Mouse (Mus musculus): ENCODE results near the gene Lpp. TPM values are rescaled to one million over a fixed set of nuclear protein-coding genes. Genes with fewer than 3 reads are reported as not detected.

The Lpp gene
- total and polyA plus RNA-seq, 3 experiments, result not detected

GRCm38 (mm10) chr16:24391901-24392300 is 1.4 kb upstream of the Lpp start:
- Histone ChIP-seq H3K79me2 (ENCODE audit: control insufficient read depth, insufficient read depth, low read length, poor library complexity) (no peaks in the 10 kb centered on the region), H3K4me1 (ENCODE audit: control insufficient read depth in 1 of 2, insufficient read depth in 2 of 2, low read length in 2 of 2) (no peaks in the 10 kb centered on the region), H3K27me3 (ENCODE audit: control insufficient read depth in 1 of 2, insufficient read depth in 2 of 2, low read length in 2 of 2) (no peaks in the 10 kb centered on the region), H3K36me3 (ENCODE audit: control insufficient read depth in 1 of 2, insufficient read depth in 2 of 2, low read length in 2 of 2) (no peaks in the 10 kb centered on the region), H3K4me3 (ENCODE audit: control insufficient read depth in 1 of 2, insufficient read depth in 1 of 2, low read depth in 2 of 2, low read length in 2 of 2) (no peak overlapping the region), H3K9ac (ENCODE audit: control insufficient read depth, low read depth, low read length, poor library complexity, severe bottlenecking) (no peak overlapping the region), H3K9me3 (replicated peaks; ENCODE audit: insufficient read depth, low read length) (no peaks in the 10 kb centered on the region), H3K27ac (ENCODE audit: control insufficient read depth, low read depth, low read length) (no peak overlapping the region)
- no peak for DNase-seq (ENCODE audit: low read depth, low spot score)
- TF ChIP-seq ETS1 (IDR thresholded peaks at IDR 0.05; ENCODE audit: low read depth, low read length), result no peak
- no peak for TF ChIP-seq POLR2AphosphoS5 (IDR thresholded peaks at IDR 0.05; ENCODE audit: borderline replicate concordance, low read depth, low read length)
- no peak for TF ChIP-seq SIN3A (IDR thresholded peaks at IDR 0.05; ENCODE audit: low read length)
- TF ChIP-seq NELFE (IDR thresholded peaks at IDR 0.05; ENCODE audit: low read depth, low read length), result no peak
- no peak for TF ChIP-seq UBTF (IDR thresholded peaks at IDR 0.05; ENCODE audit: borderline replicate concordance, insufficient read depth, low read depth, low read length)
- no peak for TF ChIP-seq MAFK (IDR thresholded peaks at IDR 0.05; ENCODE audit: borderline replicate concordance, low read depth, low read length)
- no peak for TF ChIP-seq MEF2A (IDR thresholded peaks at IDR 0.05; ENCODE audit: extremely low read depth, insufficient replicate concordance, low read depth, low read length, poor library complexity, severe bottlenecking)
- TF ChIP-seq CHD1 (IDR thresholded peaks at IDR 0.05; ENCODE audit: low read depth, low read length), result no peak
- TF ChIP-seq TCF12 (IDR thresholded peaks at IDR 0.05; ENCODE audit: low read depth, low read length), result no peak
- no peak for TF ChIP-seq POLR2AphosphoS2 (IDR thresholded peaks at IDR 0.05; ENCODE audit: low read length)
- TF ChIP-seq TAL1 (IDR thresholded peaks at IDR 0.05; ENCODE audit: low read length), result no peak
- no peak for TF ChIP-seq RAD21 (IDR thresholded peaks at IDR 0.05; ENCODE audit: low read depth, low read length)
- TF ChIP-seq USF2 (IDR thresholded peaks at IDR 0.05; ENCODE audit: borderline replicate concordance in 1 of 2, insufficient read depth in 1 of 2, low read depth in 1 of 2, low read length in 2 of 2), result no peak
- no peak for TF ChIP-seq JUND (IDR thresholded peaks at IDR 0.05; ENCODE audit: low read depth, low read length)
- TF ChIP-seq ZNF384 (IDR thresholded peaks at IDR 0.05; ENCODE audit: low read depth, low read length), result no peak
- no peak for TF ChIP-seq CTCF (IDR thresholded peaks at IDR 0.05 in 2 of 3, conservative IDR thresholded peaks at IDR 0.05 in 1 of 3; ENCODE audit: control insufficient read depth in 1 of 3, insufficient read depth in 1 of 3, low read depth in 2 of 3, low read length in 3 of 3, poor library complexity in 1 of 3, severe bottlenecking in 1 of 3)
- no peak for TF ChIP-seq NRF1 (IDR thresholded peaks at IDR 0.05; ENCODE audit: insufficient read depth, low read depth, low read length, poor library complexity, severe bottlenecking)
- TF ChIP-seq E2F4 (IDR thresholded peaks at IDR 0.05; ENCODE audit: borderline replicate concordance, low read depth, low read length), result no peak
- no peak for TF ChIP-seq USF1 (IDR thresholded peaks at IDR 0.05; ENCODE audit: low read depth, low read length)

GRCm38 (mm10) chr16:24393556-24394210 is 376 bp downstream of the Lpp start:
- Histone ChIP-seq H3K36me3 (ENCODE audit: control insufficient read depth in 1 of 2, insufficient read depth in 2 of 2, low read length in 2 of 2) (no peaks in the 10 kb centered on the region), H3K27me3 (ENCODE audit: control insufficient read depth in 1 of 2, insufficient read depth in 2 of 2, low read length in 2 of 2) (no peaks in the 10 kb centered on the region), H3K4me3 (ENCODE audit: control insufficient read depth in 1 of 2, insufficient read depth in 1 of 2, low read depth in 2 of 2, low read length in 2 of 2) (no peak overlapping the region), H3K27ac (ENCODE audit: control insufficient read depth, low read depth, low read length) (no peak overlapping the region), H3K79me2 (ENCODE audit: control insufficient read depth, insufficient read depth, low read length, poor library complexity) (no peaks in the 10 kb centered on the region), H3K9ac (ENCODE audit: control insufficient read depth, low read depth, low read length, poor library complexity, severe bottlenecking) (no peak overlapping the region), H3K9me3 (replicated peaks; ENCODE audit: insufficient read depth, low read length) (no peaks in the 10 kb centered on the region), H3K4me1 (ENCODE audit: control insufficient read depth in 1 of 2, insufficient read depth in 2 of 2, low read length in 2 of 2) (no peaks in the 10 kb centered on the region)
- no peak for DNase-seq (ENCODE audit: low read depth, low spot score)
- no peak for TF ChIP-seq POLR2AphosphoS2 (IDR thresholded peaks at IDR 0.05; ENCODE audit: low read length)
- TF ChIP-seq TBP (IDR thresholded peaks at IDR 0.05; ENCODE audit: low read depth, low read length), result no peak
- no peak for TF ChIP-seq MYC (IDR thresholded peaks at IDR 0.05; ENCODE audit: low read depth, low read length)
- no peak for TF ChIP-seq MYB (IDR thresholded peaks at IDR 0.05; ENCODE audit: low read depth, low read length)
